Mouse (Mus musculus) liver, postnatal 0 days (tissue): ENCODE measurements around the gene Trpv2.

Experiments
- CTCF ChIP-seq: sonication (generic); IDR thresholded peaks from 2 replicates; pipeline ENCODE4 v1.5.1; 2016; ENCODE audit warnings: antibody characterized with exemption, low read depth
- EP300 ChIP-seq: IDR thresholded peaks from 2 replicates; pipeline ENCODE4 v1.6.1; 2016; ENCODE audit warnings: antibody characterized with exemption, low read depth, mild to moderate bottlenecking

DNA sequence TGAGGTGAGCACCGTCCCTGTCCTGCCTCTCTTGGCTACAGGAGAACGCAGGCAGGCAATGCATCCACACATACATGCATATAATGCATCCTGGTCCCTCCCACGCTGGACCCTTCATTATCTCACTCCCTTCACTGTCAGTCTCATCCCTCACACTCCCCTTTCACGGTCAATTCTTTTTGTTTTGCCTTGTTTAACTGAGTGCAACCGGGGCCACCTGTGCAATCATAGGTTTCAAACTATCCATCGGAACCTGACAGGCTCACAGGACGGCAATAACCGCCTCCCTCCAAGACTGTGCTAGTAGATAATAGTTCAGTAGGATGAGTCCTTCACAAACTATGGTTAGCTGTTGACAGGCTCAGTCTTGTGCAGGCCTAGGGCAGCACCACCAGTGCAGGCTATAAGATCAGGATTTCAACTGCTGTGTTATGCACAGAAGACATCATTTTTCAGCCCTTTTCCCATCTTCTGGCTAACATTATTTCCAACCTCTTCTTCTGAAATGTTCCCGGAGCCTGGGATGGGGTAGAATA is 10.5 kb downstream of the Trpv2 start:
- no peak for TF ChIP-seq CTCF
- TF ChIP-seq EP300: no peak
